Comparison of ENCODE assay signal across 26 mouse cellular contexts in the genomic region with DNA sequence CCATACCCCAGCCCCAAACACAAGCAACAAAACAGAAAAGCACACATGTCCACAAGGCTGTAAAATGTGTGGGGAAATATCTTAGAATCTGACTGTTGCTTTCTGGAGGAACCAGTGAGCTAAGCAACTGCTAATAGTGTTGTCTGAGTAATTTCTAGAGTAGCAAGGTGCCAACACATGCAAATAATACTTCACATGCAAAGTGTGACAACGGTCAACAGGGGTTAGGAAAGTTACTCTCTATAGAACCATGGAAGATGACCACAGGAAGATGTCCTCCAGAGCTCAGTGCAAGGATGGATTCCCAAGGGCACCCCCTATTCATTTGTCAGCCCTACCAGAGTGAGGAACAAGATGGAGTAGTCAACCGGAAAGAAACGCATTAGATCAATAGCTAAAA. TPM values are rescaled to one million over a fixed set of nuclear protein-coding genes. Genes with fewer than 3 reads are reported as not detected.
DNase-seq lines count a peak whose midpoint lies in the region; ATAC-seq and TF ChIP-seq lines count a peak whose summit lies in the region.
"Had no signal": no experiment of that assay in that cellular context is flagged by ENCODE, and none has a peak within 500 bp of the region (broad histone marks: within the 10 kb centered on the region; RNA-seq: fewer than 3 reads in every experiment).

No protein-coding gene starts in this region.

- no peaks in the 10 kb centered on the region for H3K27me3 ChIP-seq in midbrain, embryonic 11.5 days (ENCODE audit: control insufficient read depth, insufficient read depth, low read length)
- H3K27me3 ChIP-seq in midbrain, embryonic 15.5 days (replicated peaks) = no peaks in the 10 kb centered on the region
- H3K27me3 ChIP-seq in CH12.LX (replicated peaks) = no peaks in the 10 kb centered on the region
- H3K27me3 ChIP-seq: Patski had no signal

- in situ Hi-C loops in CH12.LX (cut with MboI; ENCODE audit: low pct_ligation_motif_present, low pct_unique_long_range_greater_than_20kb, low sequenced_read_pairs) = no loop called here

- no peak overlapping the region for H3K27ac ChIP-seq in midbrain, embryonic 11.5 days (ENCODE audit: low read depth, low read length)
- no peak overlapping the region for H3K27ac ChIP-seq in midbrain, embryonic 15.5 days
- peak overlapping the region; percentile 52; the same call in 1 of the 2 replicates for H3K27ac ChIP-seq in CH12.LX (ENCODE audit: insufficient read depth, low read depth)

- no peaks in the 10 kb centered on the region for H3K36me3 ChIP-seq in midbrain, embryonic 11.5 days (ENCODE audit: control insufficient read depth, insufficient read depth, low read length)
- no peaks in the 10 kb centered on the region for H3K36me3 ChIP-seq in midbrain, embryonic 15.5 days (replicated peaks)
- H3K36me3 ChIP-seq in CH12.LX (replicated peaks in 1 of 2; ENCODE audit: control insufficient read depth in 1 of 2, insufficient read depth in 1 of 2, low read length in 1 of 2) = no peaks in the 10 kb centered on the region
- H3K36me3 ChIP-seq: G1E had no signal

- TF ChIP-seq CTCF in CH12.LX (conservative IDR thresholded peaks at IDR 0.05 in 1 of 2, IDR thresholded peaks at IDR 0.05 in 1 of 2; ENCODE audit: low read depth in 2 of 2, low read length in 2 of 2) = no peak

- TF ChIP-seq POLR2A in CH12.LX (IDR thresholded peaks at IDR 0.05; ENCODE audit: low read depth, low read length) = no peak

- dilution Hi-C loops in CH12.LX (cut with MboI; ENCODE audit: extremely low pct_ligation_motif_present, extremely low pct_unique_long_range_greater_than_20kb, low sequenced_read_pairs) = no loop called here

- H3K4me3 ChIP-seq in midbrain, embryonic 11.5 days (ENCODE audit: low read depth, low read length) = no peak overlapping the region
- H3K4me3 ChIP-seq in midbrain, embryonic 15.5 days = no peak overlapping the region
- H3K4me3 ChIP-seq in CH12.LX (replicated peaks in 1 of 3; ENCODE audit: low read depth in 2 of 3, low read length in 2 of 3, poor library complexity in 1 of 3) = no peak overlapping the region

- no peak for ATAC-seq in midbrain, embryonic 11.5 days (ENCODE audit: low FRiP score)
- no peak for ATAC-seq in midbrain, embryonic 15.5 days (replicated peaks)
- ATAC-seq in cerebellum, adult (ENCODE audit: insufficient number of reproducible peaks, low FRiP score, low TSS enrichment) = no peak
- ATAC-seq: activated CD4-positive, CD25-positive, alpha-beta regulatory T cell, adult 4 months; CD4-positive, CD25-positive, alpha-beta regulatory T cell, adult 4 months; Patski had no signal

- no peaks in the 10 kb centered on the region for H3K9me3 ChIP-seq in midbrain, embryonic 11.5 days (ENCODE audit: control insufficient read depth, low read length)
- H3K9me3 ChIP-seq in midbrain, embryonic 15.5 days = no peaks in the 10 kb centered on the region
- no peaks in the 10 kb centered on the region for H3K9me3 ChIP-seq in CH12.LX (replicated peaks; ENCODE audit: low read length)

- no peaks in the 10 kb centered on the region for H3K4me1 ChIP-seq in midbrain, embryonic 11.5 days (ENCODE audit: control insufficient read depth, insufficient read depth, low read length)
- no peaks in the 10 kb centered on the region for H3K4me1 ChIP-seq in midbrain, embryonic 15.5 days
- peaks cover 19 to 91% of the 10 kb centered on the region in 2 experiments for H3K4me1 ChIP-seq in CH12.LX (ENCODE audit: control insufficient read depth in 1 of 2, insufficient read depth in 2 of 2)

- DNase-seq in midbrain, embryonic 11.5 days (ENCODE audit: low spot score, missing footprints) = peak; percentile 6
- DNase-seq in retina, embryonic 14.5 days (ENCODE audit: low spot score) = peak; percentile 17
- DNase-seq in retina, postnatal 1 day = no peak
- DNase-seq in A20 (ENCODE audit: low read depth, low spot score) (peak; percentile 86), CH12.LX (ENCODE audit: extremely low read depth) (peak; percentile 88)
- DNase-seq in heart, adult 18-20 months = no peak
- DNase-seq: adrenal gland, adult 2 months; adrenal gland, adult 8-10 months; adrenal gland, postnatal 10 days; adrenal gland, postnatal 14 days; adrenal gland, postnatal 25 days; adrenal gland, postnatal 36 days; B cell, adult 2 months; cerebellum, adult 11 months; cerebellum, adult 11-12 months; cerebellum, adult 18-20 months; cerebellum, adult 2 months; cerebellum, adult 8-10 months had no signal

- WGBS in midbrain, embryonic 11.5 days = 65% methylated on average over 3 of the region's 3 CpGs
- 53% methylated on average over 3 of the region's 3 CpGs for WGBS in midbrain, embryonic 15.5 days

- H3K4me2 ChIP-seq in midbrain, embryonic 11.5 days = no peak overlapping the region
- no peak overlapping the region for H3K4me2 ChIP-seq in midbrain, embryonic 15.5 days
- H3K4me2 ChIP-seq in CH12.LX (ENCODE audit: insufficient read depth, low read depth, poor library complexity, severe bottlenecking) = peak overlapping the region; percentile 64; the same call in 1 of the 2 replicates

- peak; percentile 98 for TF ChIP-seq EP300 in CH12.LX (IDR thresholded peaks at IDR 0.05; ENCODE audit: low read length)

- no peak; the same call in none of the 2 replicates for TF ChIP-seq RAD21 in CH12.LX (IDR thresholded peaks at IDR 0.05; ENCODE audit: low read depth, low read length)

- no peak overlapping the region for H3K9ac ChIP-seq in midbrain, embryonic 11.5 days (ENCODE audit: low read length)
- H3K9ac ChIP-seq in midbrain, embryonic 15.5 days = no peak overlapping the region
- no peak overlapping the region for H3K9ac ChIP-seq in CH12.LX (ENCODE audit: insufficient read depth, low read depth)

- no peaks in the 10 kb centered on the region for H3K79me2 ChIP-seq in CH12.LX (replicated peaks; ENCODE audit: control insufficient read depth, extremely low read depth, insufficient read depth, poor library complexity, severe bottlenecking)

TF ChIP-seq in CH12.LX, 34 proteins besides CTCF, POLR2A, EP300 and RAD21:
- peak; percentile 99 for TF ChIP-seq MEF2A (IDR thresholded peaks at IDR 0.05; ENCODE audit: borderline replicate concordance, low read depth, low read length)
- TF ChIP-seq BHLHE40 (IDR thresholded peaks at IDR 0.05; ENCODE audit: low read depth, low read length) = peak; percentile 94
- peak; percentile 100 for TF ChIP-seq JUND (conservative IDR thresholded peaks at IDR 0.05; ENCODE audit: low read depth, low read length)
- TF ChIP-seq TBP (conservative IDR thresholded peaks at IDR 0.05; ENCODE audit: low read depth, low read length) = 0 out of 2 replicates have a peak, but pooled peaks have one; percentile 4
- no peak for TF ChIP-seq USF1 (IDR thresholded peaks at IDR 0.05; ENCODE audit: low read depth, low read length)
- peak; percentile 68 for TF ChIP-seq CHD2 (IDR thresholded peaks at IDR 0.05; ENCODE audit: low read length)
- TF ChIP-seq USF2 (conservative IDR thresholded peaks at IDR 0.05; ENCODE audit: low read depth, low read length) = no peak
- peak; percentile 100 for TF ChIP-seq IRF4 (IDR thresholded peaks at IDR 0.05; ENCODE audit: low read depth, low read length)
- TF ChIP-seq MAFK (IDR thresholded peaks at IDR 0.05; ENCODE audit: insufficient replicate concordance, low read length) = peak; percentile 82
- TF ChIP-seq MYC (IDR thresholded peaks at IDR 0.05; ENCODE audit: low read depth, low read length) = peak; percentile 78; the same call in 1 of the 2 replicates
- TF ChIP-seq ETS1 (conservative IDR thresholded peaks at IDR 0.05; ENCODE audit: low read depth, low read length) = peak; percentile 94
- TF ChIP-seq KAT2A (IDR thresholded peaks at IDR 0.05; ENCODE audit: insufficient replicate concordance, low read length) = no peak
- TF ChIP-seq POLR2AphosphoS2 (IDR thresholded peaks at IDR 0.05; ENCODE audit: low read depth, low read length) = no peak
- peak; percentile 99 for TF ChIP-seq JUN (IDR thresholded peaks at IDR 0.05; ENCODE audit: insufficient read depth, low read depth, low read length)
- TF ChIP-seq TCF12 (IDR thresholded peaks at IDR 0.05; ENCODE audit: low read depth, low read length) = peak; percentile 93

RNA-seq across cellular contexts. Expression of a gene that starts 18.3 kb away (rescaled TPM):
- polyA plus RNA-seq in midbrain, embryonic 11.5 days (2014; fragmentation: Nextera tagmentation; extraction: Ambion mirVana) = 3.4 and 3.5 TPM in 2 replicates
- polyA plus RNA-seq in midbrain, embryonic 15.5 days (2015; fragmentation: Nextera tagmentation; extraction: Ambion mirVana) = 25.7 and 28.4 TPM in 2 replicates
- 0.13 and 0.25 TPM in 2 replicates for total RNA-seq in CH12.LX (2012; rRNA removed)
- total RNA-seq in CH12.LX (2014; rRNA removed) = 0.31 and 0.40 TPM in 2 replicates
- 0.74 and 0.81 TPM in 2 replicates for polyA plus RNA-seq in CH12.LX (2012; ENCODE audit: insufficient read length, low read depth)
- total RNA-seq in heart, adult 18-20 months (2021) = not detected
- total RNA-seq: MEL had no signal
- polyA plus RNA-seq: activated CD4-positive, CD25-positive, alpha-beta regulatory T cell, adult 4 months; C2C12; CD4-positive, CD25-positive, alpha-beta regulatory T cell, adult 4 months; G1E had no signal

Comparison
In these comparisons a context has a peak if more than half of its experiments do, and no peak if none do; other contexts are left out.
1. DNase-seq: peak in midbrain, embryonic 11.5 days (single experiment), retina, embryonic 14.5 days (single experiment), A20 (single experiment) and CH12.LX (single experiment); none in retina, postnatal 1 day (single experiment) and heart, adult 18-20 months (0 of 2).